Mouse (Mus musculus) megakaryocyte, embryonic 14.5 days (primary cell): ENCODE measurements around the gene Mrps7.

Source experiments
- FLI1 ChIP-seq: IDR thresholded peaks from 2 replicates; pipeline ENCODE4 v1.6.1; 2012; ENCODE audit warnings: low read length, inconsistent platforms, mixed read lengths
- GATA1 ChIP-seq: IDR thresholded peaks from 3 replicates; pipeline ENCODE4 v1.6.1; 2012; ENCODE audit warnings: mixed read lengths, low read length, inconsistent platforms, borderline replicate concordance

GRCm38 (mm10) chr11:115618732-115619516 lies 15.2 kb downstream of the Mrps7 start:
- TF ChIP-seq GATA1 (no peak), FLI1 (no peak)
